Comparison of ENCODE assay signal across 28 mouse cellular contexts in the genomic region with DNA sequence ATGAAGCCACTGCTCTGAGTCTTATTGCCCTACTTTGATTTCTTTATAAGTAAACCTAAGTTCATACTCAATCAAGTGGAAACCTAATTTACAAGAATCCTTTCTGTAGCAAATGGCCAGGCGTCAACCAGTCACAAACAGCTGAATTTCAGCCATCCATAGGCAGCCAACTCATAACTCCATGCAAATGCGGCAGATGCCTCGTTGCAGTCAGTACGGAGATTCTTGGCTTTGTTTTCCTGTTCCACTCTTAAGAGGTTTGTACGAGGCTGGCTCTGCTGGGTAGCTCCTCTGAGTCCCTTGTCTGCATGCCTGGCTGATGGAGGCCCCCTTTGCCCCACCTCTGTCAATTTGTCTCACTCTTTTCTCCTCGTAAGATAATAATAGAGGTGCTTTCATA. TPM values are rescaled to one million over a fixed set of nuclear protein-coding genes. Genes with fewer than 3 reads are reported as not detected.
DNase-seq lines count a peak whose midpoint lies in the region; ATAC-seq and TF ChIP-seq lines count a peak whose summit lies in the region.
"Had no signal": no experiment of that assay in that cellular context is flagged by ENCODE, and none has a peak within 500 bp of the region (broad histone marks: within the 10 kb centered on the region; RNA-seq: fewer than 3 reads in every experiment).

No protein-coding gene starts in this region.

- no peak overlapping the region for H3K4me2 ChIP-seq in forebrain, embryonic 15.5 days (replicated peaks)
- H3K4me2 ChIP-seq in forebrain, embryonic 16.5 days (ENCODE audit: low read length) = no peak overlapping the region
- H3K4me2 ChIP-seq in lung, postnatal 0 days (replicated peaks; ENCODE audit: low read depth, low read length) = no peak overlapping the region
- H3K4me2 ChIP-seq: embryonic facial prominence, embryonic 13.5 days; heart, embryonic 13.5 days; hindbrain, embryonic 14.5 days; kidney, embryonic 15.5 days; midbrain, embryonic 15.5 days; neural tube, embryonic 13.5 days had no signal

- no peak overlapping the region for H3K27ac ChIP-seq in forebrain, embryonic 15.5 days (replicated peaks)
- no peak overlapping the region for H3K27ac ChIP-seq in forebrain, embryonic 10.5 days
- no peak overlapping the region for H3K27ac ChIP-seq in forebrain, embryonic 16.5 days (ENCODE audit: low read length)
- H3K27ac ChIP-seq in lung, postnatal 0 days (ENCODE audit: low read length) = no peak overlapping the region
- H3K27ac ChIP-seq: embryonic facial prominence, embryonic 13.5 days; heart, adult 2 months; heart, embryonic 13.5 days; hindbrain, embryonic 14.5 days; kidney, embryonic 15.5 days; liver, embryonic 14.5 days; midbrain, embryonic 15.5 days; neural tube, embryonic 13.5 days had no signal

- TF ChIP-seq CTCF in lung, postnatal 0 days (IDR thresholded peaks at IDR 0.05) = no peak

- no peak overlapping the region for H3K9ac ChIP-seq in forebrain, embryonic 15.5 days (replicated peaks)
- no peak overlapping the region for H3K9ac ChIP-seq in forebrain, embryonic 16.5 days (replicated peaks; ENCODE audit: low read depth, low read length)
- H3K9ac ChIP-seq in lung, postnatal 0 days (replicated peaks; ENCODE audit: low read depth) = no peak overlapping the region
- H3K9ac ChIP-seq: embryonic facial prominence, embryonic 13.5 days; heart, embryonic 13.5 days; hindbrain, embryonic 14.5 days; kidney, embryonic 15.5 days; liver, embryonic 14.5 days; midbrain, embryonic 15.5 days; neural tube, embryonic 13.5 days had no signal

- H3K4me1 ChIP-seq in forebrain, embryonic 15.5 days = peaks cover 3% of the 10 kb centered on the region; the same call in 1 of the 2 replicates
- 0 out of 2 replicates have a peak, but pooled peaks cover 3% of the 10 kb centered on the region for H3K4me1 ChIP-seq in forebrain, embryonic 10.5 days
- H3K4me1 ChIP-seq in forebrain, embryonic 16.5 days (replicated peaks; ENCODE audit: control insufficient read depth, insufficient read depth, low read length) = 0 out of 2 replicates have a peak, but pooled peaks cover 2% of the 10 kb centered on the region
- H3K4me1 ChIP-seq in lung, postnatal 0 days (ENCODE audit: insufficient read depth, low read depth, low read length) = no peaks in the 10 kb centered on the region
- H3K4me1 ChIP-seq: embryonic facial prominence, embryonic 13.5 days; kidney, embryonic 15.5 days; midbrain, embryonic 15.5 days; neural tube, embryonic 13.5 days had no signal

- H3K36me3 ChIP-seq in forebrain, embryonic 15.5 days = no peaks in the 10 kb centered on the region
- H3K36me3 ChIP-seq in forebrain, embryonic 10.5 days (replicated peaks) = no peaks in the 10 kb centered on the region
- no peaks in the 10 kb centered on the region for H3K36me3 ChIP-seq in forebrain, embryonic 16.5 days (ENCODE audit: control insufficient read depth, insufficient read depth)
- H3K36me3 ChIP-seq in lung, postnatal 0 days (ENCODE audit: insufficient read depth, low read length) = no peaks in the 10 kb centered on the region
- H3K36me3 ChIP-seq: embryonic facial prominence, embryonic 13.5 days; heart, embryonic 13.5 days; kidney, embryonic 15.5 days; midbrain, embryonic 15.5 days; neural tube, embryonic 13.5 days had no signal

- WGBS in forebrain, embryonic 15.5 days = 38% methylated on average over 6 of the region's 6 CpGs
- 77% methylated on average over 6 of the region's 6 CpGs for WGBS in forebrain, embryonic 10.5 days
- 34% methylated on average over 6 of the region's 6 CpGs for WGBS in forebrain, embryonic 16.5 days
- 61% methylated on average over 6 of the region's 6 CpGs for WGBS in lung, postnatal 0 days

- no peak for TF ChIP-seq EP300 in lung, postnatal 0 days (IDR thresholded peaks at IDR 0.05)

- peak; percentile 71; the same call in 1 of the 2 replicates for ATAC-seq in forebrain, embryonic 15.5 days (replicated peaks)
- ATAC-seq in forebrain, embryonic 16.5 days = peak; percentile 86
- no peak for ATAC-seq in lung, postnatal 0 days
- ATAC-seq: midbrain, embryonic 15.5 days had no signal

- intact Hi-C loops in left cerebral cortex, postnatal 4 days (cut with DNase I) = no loop called here

- H3K27me3 ChIP-seq in forebrain, embryonic 15.5 days = no peaks in the 10 kb centered on the region
- no peaks in the 10 kb centered on the region for H3K27me3 ChIP-seq in forebrain, embryonic 10.5 days (ENCODE audit: poor library complexity, severe bottlenecking)
- H3K27me3 ChIP-seq in forebrain, embryonic 16.5 days (replicated peaks; ENCODE audit: control insufficient read depth, insufficient read depth, low read length) = no peaks in the 10 kb centered on the region
- no peaks in the 10 kb centered on the region for H3K27me3 ChIP-seq in lung, postnatal 0 days (replicated peaks; ENCODE audit: insufficient read depth, low read length)
- H3K27me3 ChIP-seq: embryonic facial prominence, embryonic 13.5 days; heart, embryonic 13.5 days; kidney, embryonic 15.5 days; midbrain, embryonic 15.5 days; neural tube, embryonic 13.5 days had no signal

- no peak overlapping the region for H3K4me3 ChIP-seq in forebrain, embryonic 15.5 days
- no peak overlapping the region for H3K4me3 ChIP-seq in forebrain, embryonic 10.5 days
- H3K4me3 ChIP-seq in forebrain, embryonic 16.5 days (replicated peaks; ENCODE audit: low read length) = no peak overlapping the region
- H3K4me3 ChIP-seq in lung, postnatal 0 days (ENCODE audit: low read depth, low read length) = no peak overlapping the region
- H3K4me3 ChIP-seq: embryonic facial prominence, embryonic 13.5 days; heart, adult 2 months; heart, embryonic 13.5 days; kidney, embryonic 15.5 days; midbrain, embryonic 15.5 days; neural tube, embryonic 13.5 days had no signal

- no peak for DNase-seq in forebrain, embryonic 10.5 days (ENCODE audit: extremely low spot score, low spot score)
- peak; percentile 32 for DNase-seq in left cerebral cortex, postnatal 4 days
- no peak for DNase-seq in left cerebral cortex, adult 11 months (ENCODE audit: low spot score)
- no peak for DNase-seq in lung, postnatal 0 days (ENCODE audit: low spot score)
- DNase-seq: adrenal gland, postnatal 25 days; B cell, adult 2 months; cerebellum, adult 9-10 months; gastrocnemius, postnatal 36 days; heart, adult 2 months; heart, postnatal 10 days; kidney, adult 18-20 months; kidney, postnatal 25 days; layer of hippocampus, postnatal 36 days; liver; lung, adult 2 months; lung, postnatal 14 days; right cerebral cortex, postnatal 14 days had no signal

- H3K9me3 ChIP-seq in forebrain, embryonic 15.5 days = no peaks in the 10 kb centered on the region
- no peaks in the 10 kb centered on the region for H3K9me3 ChIP-seq in forebrain, embryonic 10.5 days
- no peaks in the 10 kb centered on the region for H3K9me3 ChIP-seq in forebrain, embryonic 16.5 days (ENCODE audit: control insufficient read depth, low read length)
- no peaks in the 10 kb centered on the region for H3K9me3 ChIP-seq in lung, postnatal 0 days (ENCODE audit: low read length)
- H3K9me3 ChIP-seq: embryonic facial prominence, embryonic 13.5 days; heart, embryonic 13.5 days; kidney, embryonic 15.5 days; midbrain, embryonic 15.5 days; neural tube, embryonic 13.5 days had no signal

RNA-seq across cellular contexts. Expression of a gene that starts 37.1 kb away (rescaled TPM):
- 0.46 and 0.64 TPM in 2 replicates for polyA plus RNA-seq in forebrain, embryonic 15.5 days (2015; fragmentation: Nextera tagmentation; extraction: Ambion mirVana)
- 1.7 and 1.9 TPM in 2 replicates for polyA plus RNA-seq in forebrain, embryonic 10.5 days (2016; fragmentation: Nextera tagmentation; extraction: Ambion mirVana)
- 1 to 10 TPM in 1 of 2 experiments, under 1 TPM in 1; 0.34 to 1.1 TPM for total RNA-seq in left cerebral cortex, postnatal 4 days (2021)
- 0.33 and 0.73 TPM in 2 replicates for polyA plus RNA-seq in forebrain, embryonic 16.5 days (2015; fragmentation: Nextera tagmentation; extraction: Ambion mirVana)
- 0.47 and 0.67 TPM in 2 replicates for polyA plus RNA-seq in lung, postnatal 0 days (2015; fragmentation: Nextera tagmentation; extraction: Ambion mirVana)
- total RNA-seq: common myeloid progenitor, adult 5-6 weeks; hematopoietic stem cell, adult 5-6 weeks had no signal
